Mouse (Mus musculus) heart, embryonic 14.5 days (tissue): ENCODE measurements around the gene Mettl7a1. TPM values are rescaled to one million over a fixed set of nuclear protein-coding genes. Genes with fewer than 3 reads are reported as not detected.
"Not testable (repeated sequence)": the region's sequence is repeated elsewhere in the genome, so short reads cannot be mapped to it uniquely, and the experiment has no call there.

Experiments used
- ATAC-seq: fragments of 200-750 bp; cut with Nextera tagmentation; 2 replicates; pipeline ENCODE4 v1.8.0; 2017; ENCODE audit warnings: low read depth, moderate TSS enrichment; ENCODE audit not compliant: insufficient number of reproducible peaks, insufficient read depth, low FRiP score
- H3K27ac ChIP-seq, 2 experiments: fragments of 200-500 bp in 1 of 2; fragments of 300-500 bp in 1 of 2; sonication (generic) in 1 of 2; replicated peaks in 1 of 2; 2 replicates each; pipeline ENCODE4 v1.5.1; 2012 to 2014; ENCODE audit warnings: low read depth in 2 of 2, low read length in 2 of 2, control low read depth in 1 of 2, mild to moderate bottlenecking in 1 of 2, mixed read lengths in 1 of 2; ENCODE audit not compliant: control insufficient read depth in 1 of 2, insufficient read depth in 1 of 2
- H3K27me3 ChIP-seq: fragments of 300-500 bp; sonication (generic); 2 replicates; pipeline ENCODE4 v1.6.1; 2014; ENCODE audit warnings: mild to moderate bottlenecking, low read length, control low read depth; ENCODE audit not compliant: control insufficient read depth, insufficient read depth
- H3K36me3 ChIP-seq: fragments of 300-500 bp; sonication (generic); 2 replicates; pipeline ENCODE4 v1.6.1; 2014; ENCODE audit warnings: mild to moderate bottlenecking, control low read depth, low read length, mixed read lengths; ENCODE audit not compliant: control insufficient read depth, insufficient read depth
- H3K4me1 ChIP-seq, 2 experiments: fragments of 200-500 bp in 1 of 2; fragments of 300-500 bp in 1 of 2; sonication (generic) in 1 of 2; 2 replicates each; pipeline ENCODE4 v1.6.1; 2012 to 2014; ENCODE audit warnings: low read length in 2 of 2, control low read depth in 1 of 2, mixed read lengths in 1 of 2; ENCODE audit not compliant: control insufficient read depth in 2 of 2, insufficient read depth in 2 of 2
- H3K4me2 ChIP-seq: fragments of 300-500 bp; sonication (generic); 2 replicates; pipeline ENCODE4 v1.6.1; 2014; ENCODE audit warnings: mild to moderate bottlenecking, low read length
- H3K4me3 ChIP-seq, 2 experiments: fragments of 200-500 bp in 1 of 2; fragments of 300-500 bp in 1 of 2; sonication (generic) in 1 of 2; 2 replicates each; pipeline ENCODE4 v1.5.1; 2012 to 2014; ENCODE audit warnings: low read length in 2 of 2, mild to moderate bottlenecking in 2 of 2, control low read depth in 1 of 2, low read depth in 1 of 2, moderate library complexity in 1 of 2; ENCODE audit not compliant: control insufficient read depth in 1 of 2, insufficient read depth in 1 of 2
- H3K9ac ChIP-seq: fragments of 300-500 bp; sonication (generic); 2 replicates; pipeline ENCODE4 v1.6.1; 2014; ENCODE audit warnings: mild to moderate bottlenecking, low read length
- H3K9me3 ChIP-seq: fragments of 300-500 bp; sonication (generic); 2 replicates; pipeline ENCODE4 v1.6.1; 2016; ENCODE audit warnings: low read length, control low read depth; ENCODE audit not compliant: control insufficient read depth
- WGBS: fragments of 180-500 bp; shearing (Covaris S2); extraction: QIAGEN DNeasy Blood & Tissue Kit; methylation state at CpG from one replicate; pipeline ENCODE4 v1.1.7; 2014; 5-methylcytosine and 5-hydroxymethylcytosine counted together
- polyA plus RNA-seq: library from polyadenylated mRNA; unstranded; fragments of >200 nt; fragmentation: Nextera tagmentation; extraction: Ambion mirVana; gene quantifications from 2 replicates; pipeline ENCODE4 v1.2.1, GENCODE M21; 2014

Gene Mettl7a1
- polyA plus RNA-seq, 1 experiment from 2014 or later = 3.8 TPM

DNA sequence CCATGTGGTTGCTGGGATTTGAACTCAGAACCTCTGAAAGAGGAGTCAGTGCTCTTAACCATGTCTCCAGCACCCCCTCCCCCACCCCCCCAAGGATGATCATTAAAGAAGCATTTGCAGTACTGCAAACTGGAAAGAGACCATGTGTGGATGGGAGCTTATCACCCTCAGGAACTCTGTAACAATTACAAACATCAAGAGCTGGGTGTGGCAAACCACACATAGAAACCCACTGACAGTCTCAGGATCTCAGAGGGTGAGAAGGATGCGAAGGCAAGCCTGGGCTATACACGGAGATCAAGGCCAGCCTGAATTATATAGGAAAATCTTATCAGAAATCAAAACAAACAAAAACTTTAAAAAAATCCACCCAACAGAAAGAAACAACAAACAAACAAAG is 2.3 kb downstream of the Mettl7a1 start:
- H3K9ac ChIP-seq = no peak overlapping the region
- no peak overlapping the region for H3K4me2 ChIP-seq
- no peaks in the 10 kb centered on the region for H3K27me3 ChIP-seq
- no peaks in the 10 kb centered on the region for H3K9me3 ChIP-seq
- H3K4me1 ChIP-seq = no peaks in the 10 kb centered on the region; a peak in 1 of 4 replicates
- H3K36me3 ChIP-seq = no peaks in the 10 kb centered on the region
- no peak overlapping the region for H3K4me3 ChIP-seq
- no peak for ATAC-seq
- H3K27ac ChIP-seq = no peak overlapping the region
- WGBS = 82% methylated on average over 2 of the region's 2 CpGs

- H3K4me3 ChIP-seq, H3K27me3 ChIP-seq, H3K27ac ChIP-seq, ATAC-seq, H3K4me2 ChIP-seq, H3K4me1 ChIP-seq, H3K36me3 ChIP-seq, H3K9ac ChIP-seq, H3K9me3 ChIP-seq: not testable (repeated sequence)
- 41% methylated on average over 11 of the region's 11 CpGs for WGBS
Measured at GRCm38 (mm10) chr15:100307438-100308096, 3.6 kb downstream of the Mettl7a1 start.

- ATAC-seq = no peak
- 50% methylated on average over 2 of the region's 2 CpGs for WGBS
- Histone ChIP-seq H3K9me3 (no peaks in the 10 kb centered on the region), H3K27me3 (no peaks in the 10 kb centered on the region), H3K36me3 (no peaks in the 10 kb centered on the region), H3K4me1 (no peaks in the 10 kb centered on the region), H3K27ac (no peak overlapping the region), H3K4me3 (no peak overlapping the region), H3K9ac (no peak overlapping the region), H3K4me2 (no peak overlapping the region)
Measured at GRCm38 (mm10) chr15:100312346-100312745, 8.4 kb downstream of the Mettl7a1 start.

DNA sequence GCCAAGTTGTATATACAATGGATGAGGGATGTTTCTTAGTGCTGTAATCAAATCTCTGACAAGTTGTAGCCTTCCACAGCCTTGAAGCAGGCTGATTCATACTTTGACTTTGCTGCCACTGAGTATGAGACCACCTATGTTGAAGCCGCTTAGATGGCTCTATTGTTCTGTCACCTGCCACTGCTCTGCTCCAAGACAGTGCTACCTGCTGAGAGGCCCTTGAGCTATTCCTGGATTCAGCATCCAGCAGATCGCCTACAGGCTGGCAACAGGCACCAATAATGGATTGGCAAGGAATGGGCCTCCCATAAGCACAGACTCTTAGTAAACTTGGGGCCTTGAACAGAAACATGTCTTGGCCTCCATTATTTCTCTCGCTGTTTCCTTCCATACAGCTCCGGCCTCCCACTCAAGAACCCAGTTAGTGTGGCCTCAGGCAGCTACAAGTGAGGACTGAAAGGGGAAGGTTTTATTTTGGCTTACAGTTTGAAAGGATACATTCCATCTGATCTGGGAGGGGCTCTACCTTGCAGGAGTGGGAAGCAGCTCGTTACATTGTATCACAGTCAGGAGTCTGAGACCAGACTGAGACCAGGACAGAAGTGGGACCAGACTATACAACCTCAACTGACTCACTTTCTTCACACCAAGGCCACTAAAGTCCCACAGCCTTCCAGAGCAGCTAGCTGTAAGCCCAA is 10.7 kb downstream of the Mettl7a1 start:
- Histone ChIP-seq H3K4me2 (no peak overlapping the region), H3K9me3 (no peaks in the 10 kb centered on the region), H3K4me1 (no peaks in the 10 kb centered on the region), H3K27me3 (no peaks in the 10 kb centered on the region), H3K9ac (no peak overlapping the region), H3K4me3 (no peak overlapping the region), H3K36me3 (no peaks in the 10 kb centered on the region), H3K27ac (no peak overlapping the region)
- no peak for ATAC-seq
- WGBS = 87% methylated on average over 5 of the region's 5 CpGs

GRCm38 (mm10) chr15:100318014-100318671 is 14.2 kb downstream of the Mettl7a1 start:
- not testable (repeated sequence) for H3K27ac ChIP-seq, H3K4me2 ChIP-seq, H3K4me3 ChIP-seq, ATAC-seq, H3K9ac ChIP-seq, H3K9me3 ChIP-seq, H3K4me1 ChIP-seq, H3K36me3 ChIP-seq, H3K27me3 ChIP-seq
- 74% methylated on average over 4 of the region's 4 CpGs for WGBS

- H3K9me3 ChIP-seq = no peaks in the 10 kb centered on the region
- ATAC-seq = no peak
- 72% methylated on average over 1 of the region's 1 CpGs for WGBS
- no peaks in the 10 kb centered on the region; a peak in 1 of 4 replicates for H3K4me1 ChIP-seq
- H3K27ac ChIP-seq = no peak overlapping the region
- H3K4me3 ChIP-seq = no peak overlapping the region
- no peaks in the 10 kb centered on the region for H3K27me3 ChIP-seq
- H3K4me2 ChIP-seq = no peak overlapping the region
- no peaks in the 10 kb centered on the region for H3K36me3 ChIP-seq
- no peak overlapping the region for H3K9ac ChIP-seq
Measured at GRCm38 (mm10) chr15:100319884-100320283, 15.9 kb downstream of the Mettl7a1 start.

DNA sequence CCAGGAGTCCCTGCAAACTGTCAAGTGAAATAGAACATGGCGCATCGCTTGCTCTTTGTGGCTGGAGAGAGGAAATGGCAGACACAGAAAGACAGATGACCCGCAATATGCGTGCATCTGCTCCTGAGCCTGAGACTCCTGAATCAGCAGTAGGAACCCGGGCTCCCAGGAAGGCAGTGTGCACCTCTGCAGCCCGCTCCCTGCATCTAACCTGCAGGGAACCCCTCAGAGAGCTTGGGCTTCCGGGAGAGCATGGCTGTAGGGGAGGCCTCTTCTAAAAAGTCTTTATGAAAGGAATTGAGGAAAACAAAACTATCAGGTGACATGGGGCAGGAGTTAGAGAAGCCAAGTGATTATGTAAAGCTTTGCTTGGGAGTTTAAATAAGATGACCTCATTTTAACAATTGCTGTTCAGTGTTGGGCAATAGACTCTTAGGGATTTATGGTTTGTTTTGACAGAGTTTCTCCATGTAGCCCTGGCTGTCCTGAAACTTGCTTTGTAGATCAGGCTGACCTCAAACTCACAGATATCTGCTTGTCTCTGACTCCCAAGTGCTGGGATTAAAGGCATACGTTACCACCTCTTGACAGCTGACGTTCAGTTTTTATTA is 16.5 kb downstream of the Mettl7a1 start:
- WGBS = 67% methylated on average over 9 of the region's 9 CpGs
- Histone ChIP-seq H3K36me3 (no peaks in the 10 kb centered on the region), H3K4me3 (no peak overlapping the region), H3K4me2 (no peak overlapping the region), H3K27ac (no peak overlapping the region), H3K9ac (no peak overlapping the region), H3K27me3 (no peaks in the 10 kb centered on the region), H3K4me1 (no peaks in the 10 kb centered on the region; a peak in 1 of 4 replicates), H3K9me3 (no peaks in the 10 kb centered on the region)
- no peak for ATAC-seq
